Mouse (Mus musculus) heart, adult 2 months (tissue): ENCODE data around the gene Sowaha.

ENCODE experiments used
- CTCF ChIP-seq: fragments of 200-600 bp; IDR thresholded peaks from 2 replicates; pipeline ENCODE4 v1.8.1; 2022; ENCODE audit warnings: antibody characterized with exemption, mild to moderate bottlenecking, moderate library complexity
- EP300 ChIP-seq: fragments of 200-500 bp; IDR thresholded peaks from 2 replicates; pipeline ENCODE4 v1.6.1; 2011; ENCODE audit warnings: low read depth, low read length, control low read depth; ENCODE audit not compliant: insufficient read depth
- POLR2A ChIP-seq: fragments of 200-500 bp; IDR thresholded peaks from 2 replicates; pipeline ENCODE4 v1.6.1; 2011; ENCODE audit warnings: mild to moderate bottlenecking, low read depth, low read length, control low read depth; ENCODE audit not compliant: insufficient read depth

DNA sequence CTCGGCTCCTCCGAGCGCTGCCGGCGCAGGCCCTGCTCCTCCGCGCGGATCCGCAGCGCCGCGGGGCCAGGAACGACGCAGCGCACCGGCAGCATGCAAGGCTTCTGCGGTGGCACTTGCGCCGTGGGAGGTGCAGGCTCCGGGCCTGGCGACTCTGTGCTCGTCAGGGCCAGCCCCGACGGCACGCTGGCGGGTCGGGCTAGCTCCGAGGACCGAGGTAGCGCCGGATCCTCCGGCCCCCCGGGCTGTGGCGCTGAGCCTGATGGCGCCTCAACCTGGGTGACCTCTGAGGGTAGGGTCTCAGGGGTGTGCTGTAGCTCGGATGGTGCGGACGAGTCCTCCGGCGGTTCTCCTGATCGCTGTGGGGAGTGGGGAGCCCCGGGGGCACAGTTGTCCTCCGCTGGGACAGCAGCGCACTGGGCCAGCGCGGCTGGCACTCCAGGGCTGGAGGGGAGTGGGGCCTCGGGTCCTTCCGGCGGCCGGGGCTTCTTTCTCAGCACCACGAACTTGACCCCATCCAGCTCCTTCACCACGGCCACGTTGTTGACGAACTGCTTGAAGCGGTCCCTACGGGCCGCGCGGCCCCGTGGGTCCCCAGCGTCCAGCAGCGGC is 797 bp downstream of the Sowaha start:
- no peak for TF ChIP-seq CTCF
- no peak for TF ChIP-seq EP300
- TF ChIP-seq POLR2A, result no peak
